Mouse (Mus musculus): ENCODE measurements around the gene Slc5a2. TPM values are rescaled to one million over a fixed set of nuclear protein-coding genes. Genes with fewer than 3 reads are reported as not detected.

The Slc5a2 gene
- not detected in 2 replicates for total RNA-seq (2021)
- long read RNA-seq, experiment 1 = 0 reads
- long read RNA-seq, experiment 2 = 0 reads

- DNase-seq = no peak
Observed at GRCm38 (mm10) chr7:128265411-128265810, at the start of gene Slc5a2. Gene Slc5a2, plus strand, starts transcription at chr7:128265657.

- DNase-seq = no peak
Observed at GRCm38 (mm10) chr7:128219952-128220351, 45.5 kb upstream of the Slc5a2 start.

- no peak for DNase-seq
Observed at GRCm38 (mm10) chr7:128220936-128221335, 44.5 kb upstream of the Slc5a2 start.

- peak; percentile 17 for DNase-seq
Observed at GRCm38 (mm10) chr7:128231741-128232140, 33.7 kb upstream of the Slc5a2 start.

- no peak for DNase-seq
Observed at GRCm38 (mm10) chr7:128234796-128235195, 30.7 kb upstream of the Slc5a2 start.

GRCm38 (mm10) chr7:128235481-128235880 lies 30.0 kb upstream of the Slc5a2 start:
- no peak for DNase-seq

- DNase-seq = no peak
Observed at GRCm38 (mm10) chr7:128236426-128236825, 29.0 kb upstream of the Slc5a2 start.

GRCm38 (mm10) chr7:128236856-128237592 lies 28.4 kb upstream of the Slc5a2 start, which contains the start of gene Armc5:
Gene Armc5, plus strand, starts transcription at chr7:128237342.
- peak; percentile 92 for DNase-seq

- no peak for DNase-seq
Observed at GRCm38 (mm10) chr7:128237593-128237926, 27.9 kb upstream of the Slc5a2 start.

GRCm38 (mm10) chr7:128237927-128238778 lies 27.3 kb upstream of the Slc5a2 start, which contains the start of gene 9130023H24Rik:
Gene 9130023H24Rik, minus strand, starts transcription at chr7:128238031.
- DNase-seq = peak; percentile 100

- peak; percentile 52 for DNase-seq
Observed at GRCm38 (mm10) chr7:128238991-128239390, 26.5 kb upstream of the Slc5a2 start.

GRCm38 (mm10) chr7:128240131-128240784 lies 25.2 kb upstream of the Slc5a2 start:
- DNase-seq = peak; percentile 29

GRCm38 (mm10) chr7:128242331-128242730 lies 23.1 kb upstream of the Slc5a2 start:
- DNase-seq = no peak

- DNase-seq = no peak
Observed at GRCm38 (mm10) chr7:128243921-128244320, 21.5 kb upstream of the Slc5a2 start.

- DNase-seq = no peak
Observed at GRCm38 (mm10) chr7:128244410-128245025, 20.9 kb upstream of the Slc5a2 start.

GRCm38 (mm10) chr7:128245547-128245946 lies 19.9 kb upstream of the Slc5a2 start:
- DNase-seq = no peak

GRCm38 (mm10) chr7:128246496-128247391 lies 18.7 kb upstream of the Slc5a2 start, which contains the start of gene Tgfb1i1:
Gene Tgfb1i1, plus strand, starts transcription at chr7:128246812.
- DNase-seq = peak; percentile 69

GRCm38 (mm10) chr7:128247443-128247842 lies 18.0 kb upstream of the Slc5a2 start:
- peak; percentile 92 for DNase-seq

GRCm38 (mm10) chr7:128248081-128249042 lies 17.1 kb upstream of the Slc5a2 start:
- no peak for DNase-seq

GRCm38 (mm10) chr7:128249998-128250397 lies 15.5 kb upstream of the Slc5a2 start:
- no peak for DNase-seq

Data from adrenal gland, postnatal 14 days (tissue).